ENCODE assay signal across 8 mouse cellular contexts in the genomic region with DNA sequence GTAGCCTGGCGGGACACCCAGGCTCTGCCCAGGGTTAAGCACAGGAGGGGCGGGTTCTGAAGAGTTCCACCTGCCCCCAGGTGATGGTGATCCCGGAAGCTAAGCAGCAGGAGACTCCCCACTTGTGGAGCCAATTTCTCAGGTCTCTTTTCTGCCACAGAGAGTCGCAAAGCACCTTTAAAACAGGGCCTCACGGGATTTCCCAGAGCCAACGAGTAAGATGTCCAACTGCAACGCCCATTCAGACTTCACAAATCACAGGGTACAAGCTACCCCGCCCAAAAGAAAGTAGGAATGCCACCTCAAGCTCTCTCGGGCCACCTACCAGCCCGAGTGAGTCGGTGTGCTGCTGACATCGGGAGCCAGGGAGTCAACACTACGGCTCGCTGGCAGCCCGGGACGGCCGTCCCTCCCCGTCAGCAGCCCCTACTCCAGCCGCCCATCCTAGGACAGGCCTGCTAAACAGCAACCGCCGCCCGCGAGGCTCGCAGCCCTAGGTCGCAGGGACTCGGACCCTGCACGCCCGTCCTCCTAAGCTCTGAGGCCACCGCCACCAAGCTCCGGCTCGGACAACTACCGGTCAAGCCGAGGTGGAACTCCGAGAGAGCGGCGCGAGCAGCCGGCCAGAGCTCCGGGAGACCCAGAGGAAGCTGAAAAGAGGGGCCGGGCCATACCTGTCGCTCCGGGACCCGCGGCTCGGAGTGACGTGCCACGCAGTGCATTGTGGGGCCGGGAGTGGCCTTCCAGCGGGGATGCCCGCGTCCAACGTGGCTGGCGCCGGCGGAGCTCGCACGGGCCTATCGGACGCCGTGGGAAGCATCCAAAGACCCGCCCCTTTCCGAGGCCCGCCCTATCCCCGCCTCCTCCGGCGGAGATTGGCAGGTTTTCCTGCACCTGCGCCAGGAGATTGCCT. TPM values are rescaled to one million over a fixed set of nuclear protein-coding genes. Genes with fewer than 3 reads are reported as not detected.
A peak's percentile ranks its signal among the peaks of the same experiment; 100 is the strongest.
DNase-seq lines count a peak whose midpoint lies in the region; ATAC-seq lines count a peak whose summit lies in the region.

A gene (minus strand): TSS at position 769 of the 913 bp plus-strand sequence.

- peak; percentile 97 for ATAC-seq in erythroblast, adult 5-6 weeks (replicated peaks; ENCODE audit: low FRiP score, poor library complexity, severe bottlenecking)
- ATAC-seq in kidney, embryonic 15.5 days (replicated peaks; ENCODE audit: low FRiP score): peak; percentile 99
- peak; percentile 89 for ATAC-seq in monocyte, adult 5-6 weeks (replicated peaks; ENCODE audit: insufficient number of reproducible peaks, low FRiP score, low TSS enrichment, poor library complexity, severe bottlenecking)

- peak within 1 kb of the TSS; percentile 97 for H3K4me3 ChIP-seq in heart, embryonic 10.5 days
- H3K4me3 ChIP-seq in kidney, embryonic 15.5 days (replicated peaks): peak within 1 kb of the TSS; percentile 67

- H3K36me3 ChIP-seq in heart, embryonic 10.5 days: 0 out of 2 replicates have a peak, but pooled peaks cover 2% of the 10 kb centered on the region
- H3K36me3 ChIP-seq in kidney, embryonic 15.5 days: peaks cover 19% of the 10 kb centered on the region; the same call in 1 of the 2 replicates

- no peaks in the 10 kb centered on the region for H3K27me3 ChIP-seq in heart, embryonic 10.5 days (ENCODE audit: insufficient read depth, poor library complexity, severe bottlenecking)
- H3K27me3 ChIP-seq in kidney, embryonic 15.5 days: no peaks in the 10 kb centered on the region

- peaks cover 5% of the 10 kb centered on the region; the same call in 1 of the 2 replicates for H3K4me1 ChIP-seq in heart, embryonic 10.5 days
- H3K4me1 ChIP-seq in kidney, embryonic 15.5 days: 0 out of 2 replicates have a peak, but pooled peaks cover 11% of the 10 kb centered on the region

- H3K4me2 ChIP-seq in kidney, embryonic 15.5 days: peak within 1 kb of the TSS; percentile 73

- peak within 1 kb of the TSS; percentile 93 for H3K27ac ChIP-seq in heart, embryonic 10.5 days
- H3K27ac ChIP-seq in kidney, embryonic 15.5 days: peak within 1 kb of the TSS; percentile 89

- peak; percentile 89 to 91 for DNase-seq in B cell, adult 2 months
- DNase-seq in brain, adult 2 months (ENCODE audit: low read depth, low spot score): peak; percentile 98
- peak; percentile 98 for DNase-seq in heart, embryonic 10.5 days (ENCODE audit: low spot score)
- DNase-seq in liver: peak; percentile 96
- peak; percentile 88 to 92 for DNase-seq in spleen, postnatal 4 days (ENCODE audit: low spot score in 2 of 2)

- peak within 1 kb of the TSS; percentile 74 for H3K9ac ChIP-seq in kidney, embryonic 15.5 days

- under 1% methylated on average over 67 of the region's 67 CpGs for WGBS in heart, embryonic 10.5 days
- under 1% methylated on average over 67 of the region's 67 CpGs for WGBS in kidney, embryonic 15.5 days

- H3K9me3 ChIP-seq in heart, embryonic 10.5 days: no peaks in the 10 kb centered on the region
- H3K9me3 ChIP-seq in kidney, embryonic 15.5 days (replicated peaks): no peaks in the 10 kb centered on the region

RNA-seq across cellular contexts. Expression of the gene that starts here (rescaled TPM):
- total RNA-seq in erythroblast, adult 5-6 weeks (2015; ENCODE audit: low replicate concordance): 0.77 and 3.1 TPM in 2 replicates
- total RNA-seq in erythroblast, adult 5-6 weeks (2017; ENCODE audit: low replicate concordance): 0.42 and 1.8 TPM in 2 replicates
- polyA plus RNA-seq in heart, embryonic 10.5 days (2016; fragmentation: Nextera tagmentation; extraction: Ambion mirVana): 31.2 and 32.8 TPM in 2 replicates
- polyA plus RNA-seq in kidney, embryonic 15.5 days (2015; fragmentation: Nextera tagmentation; extraction: Ambion mirVana): 48.9 and 51.8 TPM in 2 replicates
- total RNA-seq in monocyte, adult 5-6 weeks (2017): 10.1 to 15.3 TPM (median 12.6 TPM) in 3 replicates

Comparison
In these comparisons a context has a peak if more than half of its experiments do, and no peak if none do; other contexts are left out.
1. Peak in every context shown above with its lines: DNase-seq, ATAC-seq, H3K4me3 ChIP-seq and H3K27ac ChIP-seq.